Mouse (Mus musculus): Measurements from ENCODE around the gene Ankrd34a.

The Ankrd34a gene

GRCm38 (mm10) chr3:96596228-96596707 lies at the start of gene Ankrd34a:
Gene Ankrd34a (plus strand): TSS chr3:96596636.
- DNase-seq, result peak; percentile 69

- no peak for DNase-seq
Observed at GRCm38 (mm10) chr3:96546880-96547279, 49.6 kb upstream of the Ankrd34a start.

GRCm38 (mm10) chr3:96547389-96547960 lies 49.0 kb upstream of the Ankrd34a start:
- DNase-seq, result peak; percentile 75

GRCm38 (mm10) chr3:96548824-96549223 lies 47.6 kb upstream of the Ankrd34a start:
- no peak for DNase-seq

- DNase-seq, result no peak
Observed at GRCm38 (mm10) chr3:96549346-96549745, 47.1 kb upstream of the Ankrd34a start.

GRCm38 (mm10) chr3:96551203-96551602 lies 45.2 kb upstream of the Ankrd34a start:
- DNase-seq, result peak; percentile 54

GRCm38 (mm10) chr3:96551890-96552289 lies 44.5 kb upstream of the Ankrd34a start:
- DNase-seq, result no peak

- no peak for DNase-seq
Observed at GRCm38 (mm10) chr3:96553601-96554000, 42.8 kb upstream of the Ankrd34a start.

GRCm38 (mm10) chr3:96554251-96554650 lies 42.2 kb upstream of the Ankrd34a start:
- DNase-seq, result no peak

- peak; percentile 84 for DNase-seq
Observed at GRCm38 (mm10) chr3:96555041-96555596, 41.3 kb upstream of the Ankrd34a start.

- DNase-seq, result no peak
Observed at GRCm38 (mm10) chr3:96555999-96556614, 40.3 kb upstream of the Ankrd34a start.

- DNase-seq, result peak; percentile 45
Observed at GRCm38 (mm10) chr3:96556651-96557635, 39.5 kb upstream of the Ankrd34a start.

- DNase-seq, result peak; percentile 99
Observed at GRCm38 (mm10) chr3:96557694-96558093, 38.7 kb upstream of the Ankrd34a start, which contains the start of gene Txnip. Gene Txnip (plus strand): TSS chr3:96557957.

- no peak for DNase-seq
Observed at GRCm38 (mm10) chr3:96558159-96558558, 38.3 kb upstream of the Ankrd34a start.

- no peak for DNase-seq
Observed at GRCm38 (mm10) chr3:96558668-96559196, 37.7 kb upstream of the Ankrd34a start.

- DNase-seq, result no peak
Observed at GRCm38 (mm10) chr3:96559398-96559910, 37.0 kb upstream of the Ankrd34a start.

- no peak for DNase-seq
Observed at GRCm38 (mm10) chr3:96559911-96560850, 36.3 kb upstream of the Ankrd34a start.

GRCm38 (mm10) chr3:96560881-96561668 lies 35.4 kb upstream of the Ankrd34a start:
- no peak for DNase-seq

- no peak for DNase-seq
Observed at GRCm38 (mm10) chr3:96561946-96562681, 34.3 kb upstream of the Ankrd34a start.

GRCm38 (mm10) chr3:96563267-96563666 lies 33.2 kb upstream of the Ankrd34a start:
- no peak for DNase-seq
